Mouse (Mus musculus) lung, postnatal 14 days (tissue): ENCODE measurements around the gene Fli1.

Experiments
- DNase-seq: peaks from one replicate; pipeline ENCODE4 v3.0.0; 2021

The Fli1 gene

DNA sequence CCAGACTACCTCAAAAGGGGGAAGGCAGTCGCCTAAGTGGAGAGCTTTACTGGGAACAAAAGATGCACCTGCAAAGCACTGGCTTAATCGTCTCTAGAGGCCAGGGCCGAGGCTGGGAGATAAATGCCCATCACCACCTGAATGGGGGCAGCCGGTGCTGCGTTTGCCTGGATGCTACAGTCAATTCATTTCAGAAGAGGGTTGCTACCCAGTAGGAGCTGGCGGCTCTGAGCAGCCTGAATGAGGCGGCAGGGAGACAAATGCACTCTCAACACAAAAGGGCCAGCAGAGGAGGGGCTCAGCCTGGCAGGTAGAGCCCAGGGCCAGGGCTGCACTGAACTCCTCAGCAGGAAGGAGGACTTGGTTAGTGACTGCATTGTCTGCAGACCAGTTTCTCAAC lies 92.5 kb downstream of the Fli1 start:
- no peak for DNase-seq

DNA sequence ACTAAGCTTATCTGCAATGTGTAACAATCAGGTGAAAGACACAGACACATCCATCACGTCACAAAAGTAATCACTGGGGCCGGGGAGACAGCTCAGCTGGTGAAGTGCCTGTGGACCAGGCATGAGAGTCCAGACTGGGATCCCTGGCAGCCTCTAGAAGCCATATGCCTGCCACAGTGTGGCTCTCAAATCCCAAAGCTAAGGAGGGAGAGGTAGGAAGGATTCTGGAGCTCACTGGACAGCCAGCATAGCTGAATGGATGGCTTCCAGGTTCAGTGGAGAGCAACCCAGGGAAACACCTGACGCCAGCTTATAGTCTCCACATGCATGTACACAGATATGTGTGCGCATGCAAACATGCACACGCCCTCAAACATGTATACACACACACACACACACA lies 93.9 kb downstream of the Fli1 start:
- DNase-seq = no peak

DNA sequence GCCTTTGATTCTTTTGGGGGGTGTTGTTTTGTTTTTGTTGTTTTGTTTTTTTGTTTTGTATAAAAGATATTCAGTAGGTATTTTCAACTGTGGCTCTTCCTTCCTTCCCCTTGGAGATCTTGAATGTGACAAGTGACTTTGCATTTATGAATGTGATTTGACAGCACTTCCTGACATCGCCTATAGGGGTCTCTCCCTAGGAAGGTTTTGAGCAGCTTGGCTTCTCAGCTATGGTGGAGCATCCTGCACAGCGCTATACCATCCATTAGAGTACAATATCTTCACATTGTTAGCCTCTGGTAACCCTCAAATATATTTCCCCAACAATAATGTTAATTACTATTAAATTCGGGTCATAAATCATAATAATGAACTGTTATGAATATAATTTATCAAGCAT lies 96.9 kb downstream of the Fli1 start:
- DNase-seq = peak; percentile 50

DNA sequence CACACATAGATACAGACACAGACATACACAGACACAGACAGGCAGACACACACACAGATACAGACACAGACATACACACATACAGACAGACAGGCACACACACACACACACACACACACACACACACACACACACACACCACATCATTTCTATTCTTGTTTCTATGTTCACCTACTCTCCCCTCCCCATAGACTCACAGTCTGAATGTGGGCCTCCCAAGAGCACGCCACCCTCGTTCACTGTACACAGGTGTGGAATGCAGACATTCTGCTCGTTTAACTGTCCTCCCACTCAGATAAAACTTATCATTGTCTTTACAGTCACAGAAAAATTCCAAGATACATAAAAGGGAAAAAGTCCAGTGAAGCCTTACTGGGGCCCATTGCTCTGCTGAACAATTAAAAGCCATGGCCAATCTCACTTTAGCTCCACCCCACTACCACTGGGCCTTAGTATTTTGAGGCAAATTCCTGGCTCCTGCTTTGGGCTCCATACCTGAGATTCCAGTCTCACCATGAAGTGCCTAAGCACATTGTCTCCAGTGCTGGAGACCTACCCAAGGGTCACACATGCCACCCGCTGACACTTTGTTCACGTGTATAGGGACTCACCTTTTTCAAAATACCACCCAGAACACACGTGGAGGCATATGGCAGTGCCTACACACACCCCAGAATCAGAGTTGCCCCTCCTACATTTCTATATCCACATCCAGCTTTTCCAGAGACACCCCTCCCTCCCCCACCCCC lies 98.0 kb downstream of the Fli1 start:
- DNase-seq = no peak

DNA sequence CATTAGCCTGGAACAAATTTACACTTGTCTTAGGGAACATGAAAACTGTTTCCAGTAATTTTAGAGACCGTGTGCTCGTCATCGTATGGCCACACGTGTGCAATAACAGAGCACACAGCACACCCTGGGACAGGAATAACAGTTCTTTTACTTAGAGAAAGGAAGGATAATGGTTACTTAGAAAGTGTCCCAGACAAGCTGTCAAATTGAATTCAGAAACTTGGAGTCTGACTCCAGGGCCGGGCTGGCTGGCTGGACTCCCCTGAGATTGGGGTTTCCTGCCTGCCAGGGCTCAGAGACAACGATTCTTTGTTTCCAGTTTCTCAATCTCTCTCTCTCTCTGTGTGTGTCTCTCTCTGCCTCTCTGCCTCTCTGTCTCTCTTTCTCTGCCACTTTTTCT lies 98.8 kb downstream of the Fli1 start:
- DNase-seq = no peak

DNA sequence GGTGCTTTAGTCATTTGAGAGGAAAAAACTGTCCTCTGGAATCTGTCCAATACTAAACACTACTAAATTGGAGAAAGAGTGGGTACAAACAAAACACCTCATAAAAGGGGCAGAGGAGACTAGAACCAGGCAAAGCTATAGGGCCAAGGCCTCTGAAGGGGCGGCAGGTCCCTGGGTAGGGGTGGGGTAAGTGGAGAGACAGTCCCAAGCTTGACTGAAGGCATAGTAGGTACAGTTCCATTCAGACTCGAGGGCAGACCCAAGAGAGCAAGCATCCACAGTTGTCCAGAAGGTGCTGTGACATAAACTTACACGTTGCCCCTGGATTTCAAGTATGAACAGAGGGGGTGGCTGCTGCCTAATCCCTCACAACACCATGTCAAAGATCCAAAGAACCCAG lies 99.5 kb downstream of the Fli1 start:
- DNase-seq = no peak

DNA sequence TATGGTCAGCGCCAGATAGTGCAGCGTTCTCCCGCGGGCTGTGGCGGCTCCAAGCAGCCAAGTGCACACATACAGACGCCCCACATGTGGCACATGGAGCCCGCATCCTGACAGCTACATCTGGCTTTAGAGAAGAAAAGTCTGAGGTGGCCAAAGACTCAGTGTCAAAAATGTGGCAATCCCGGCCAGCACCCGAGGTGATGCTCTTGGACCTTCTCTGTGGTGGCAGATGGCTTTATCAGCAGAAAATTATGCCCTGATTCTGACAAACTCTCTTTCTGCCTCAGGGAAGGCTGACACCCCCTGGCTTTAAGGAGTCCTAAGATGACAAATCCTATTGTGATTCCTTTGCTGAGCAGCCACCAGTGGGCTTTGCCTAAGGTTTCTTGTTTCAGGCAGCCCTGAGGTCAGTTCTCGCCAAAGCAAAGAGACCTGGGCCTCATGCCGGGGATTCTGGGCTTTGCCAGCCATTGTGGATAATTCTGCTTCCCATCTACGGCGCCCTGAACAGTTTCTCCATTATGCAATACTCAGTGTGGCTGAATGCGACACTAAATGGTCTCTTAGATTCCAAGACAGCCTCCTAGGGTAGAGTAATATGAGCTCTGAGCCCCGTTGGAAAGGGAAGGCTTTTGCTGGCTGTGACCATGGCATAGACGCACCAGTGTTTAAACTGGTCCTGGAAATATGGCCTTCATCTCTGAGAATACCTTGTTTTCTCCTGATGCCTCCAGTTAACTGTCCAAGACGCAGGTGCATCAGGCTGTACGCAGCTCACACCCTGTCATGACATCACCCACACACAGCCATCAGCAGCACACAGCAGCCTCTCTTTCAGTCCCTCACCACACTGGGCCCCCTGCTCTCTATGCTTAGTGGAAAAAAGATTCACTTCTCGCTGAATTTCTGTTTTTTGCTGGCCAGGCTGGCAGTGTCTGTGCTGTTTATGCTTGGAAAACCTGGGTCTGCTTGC lies 108.1 kb downstream of the Fli1 start:
- peak; percentile 13 for DNase-seq

DNA sequence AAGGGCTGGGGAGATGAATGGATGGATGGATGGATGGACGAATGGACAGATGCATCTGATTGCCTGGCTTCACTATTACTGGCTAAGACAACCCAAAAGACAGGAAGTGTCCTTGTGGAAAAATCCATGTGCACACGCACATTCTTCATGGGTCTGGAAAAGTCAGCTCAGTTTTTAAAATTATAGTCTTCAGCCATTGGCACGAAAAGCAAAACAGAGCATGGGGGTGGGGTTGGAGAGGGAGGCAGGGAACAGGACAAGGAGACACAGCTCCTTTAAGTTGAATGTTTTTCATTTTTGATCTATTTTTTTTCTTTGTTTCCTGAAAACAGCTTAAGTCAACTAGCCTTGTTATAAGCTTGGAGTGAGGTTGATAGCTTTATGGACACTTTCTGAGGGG lies 111.6 kb downstream of the Fli1 start:
- DNase-seq = no peak

DNA sequence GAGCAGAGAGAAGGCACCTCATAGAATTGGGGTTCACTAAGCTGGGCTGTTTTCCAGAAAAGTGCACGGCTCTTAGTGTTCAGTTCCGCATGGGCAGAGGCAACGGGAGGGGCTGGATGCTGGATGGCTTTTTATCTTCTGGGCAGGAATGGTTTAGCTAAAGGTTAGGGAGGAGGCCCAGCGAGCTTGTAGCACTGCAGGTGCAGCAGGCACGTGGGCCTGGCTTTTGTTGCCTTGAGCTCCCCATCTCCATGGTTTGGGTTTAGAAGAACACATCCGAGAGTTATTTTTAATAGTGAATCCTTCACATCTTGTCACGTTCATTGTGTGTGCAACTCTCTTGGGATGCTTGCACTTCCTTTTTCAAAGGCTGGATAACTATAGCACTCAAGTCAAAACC lies 117.3 kb downstream of the Fli1 start:
- no peak for DNase-seq

DNA sequence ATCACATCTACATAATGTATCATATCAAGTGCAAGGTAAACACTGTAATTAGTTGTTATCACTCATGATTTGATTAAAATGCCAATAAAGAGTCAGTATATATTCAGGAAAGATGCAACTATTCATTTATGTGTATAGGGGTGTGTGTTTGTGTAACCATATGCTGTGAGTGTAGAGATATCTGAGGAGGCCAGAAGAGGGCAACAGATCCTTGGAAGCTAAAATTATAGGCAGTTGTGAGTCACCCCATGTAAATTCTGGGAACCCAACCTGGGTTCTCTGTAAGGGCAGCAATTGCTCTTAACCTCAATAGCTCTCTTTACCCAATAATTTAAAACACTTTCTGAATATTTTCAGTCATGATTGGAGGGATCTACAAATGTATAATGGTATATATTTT lies 122.0 kb downstream of the Fli1 start:
- no peak for DNase-seq

DNA sequence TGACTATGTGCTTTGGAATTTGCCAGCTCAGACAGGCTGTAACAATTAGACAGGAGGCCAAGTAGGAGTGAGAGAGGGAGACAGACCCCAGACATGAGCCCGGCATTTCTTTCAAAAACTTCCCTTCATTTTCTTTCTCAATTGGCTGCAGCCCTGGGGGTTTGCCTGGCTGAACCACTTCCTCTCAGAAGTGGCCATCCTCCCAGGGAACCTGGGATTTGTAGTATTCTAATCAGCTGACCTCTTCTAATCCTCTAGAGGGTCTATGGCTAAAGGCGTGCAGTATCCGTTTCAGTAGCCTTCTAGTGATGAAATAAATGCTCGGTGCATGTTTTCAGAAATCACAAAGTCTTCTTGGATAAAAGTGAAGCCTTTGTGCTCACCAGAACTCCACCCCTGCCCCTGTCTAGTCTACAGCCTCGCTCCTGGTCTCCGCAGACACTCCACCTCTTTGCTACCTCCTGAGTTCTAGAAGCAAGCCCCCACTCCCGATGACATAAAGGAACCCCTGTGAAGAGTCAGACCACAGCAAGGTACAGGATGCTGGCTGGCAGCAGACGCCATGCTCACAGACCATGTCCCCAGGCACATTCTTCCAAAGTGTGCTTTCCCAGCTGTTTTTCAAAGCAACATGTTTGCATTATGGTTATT lies 125.1 kb downstream of the Fli1 start:
- no peak for DNase-seq

DNA sequence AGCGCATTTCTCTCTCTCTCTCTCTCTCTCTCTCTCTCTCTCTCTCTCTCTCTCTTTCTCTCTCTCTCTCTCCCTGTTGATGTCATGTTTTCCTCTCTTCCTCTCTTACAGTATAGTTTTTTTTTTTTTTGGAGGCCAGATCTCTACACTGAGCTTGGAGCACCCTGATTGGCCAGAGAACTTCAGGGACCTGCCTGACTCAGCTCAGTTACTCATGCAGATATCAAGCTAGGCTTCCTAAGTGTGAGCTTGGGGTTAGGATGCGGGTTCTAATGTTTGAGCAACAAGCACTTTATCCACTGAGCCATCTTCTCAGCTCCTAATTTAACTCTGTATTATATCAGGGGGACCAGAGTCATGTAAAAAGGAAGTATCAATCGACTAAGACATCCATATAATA lies 126.7 kb downstream of the Fli1 start:
- DNase-seq = no peak

DNA sequence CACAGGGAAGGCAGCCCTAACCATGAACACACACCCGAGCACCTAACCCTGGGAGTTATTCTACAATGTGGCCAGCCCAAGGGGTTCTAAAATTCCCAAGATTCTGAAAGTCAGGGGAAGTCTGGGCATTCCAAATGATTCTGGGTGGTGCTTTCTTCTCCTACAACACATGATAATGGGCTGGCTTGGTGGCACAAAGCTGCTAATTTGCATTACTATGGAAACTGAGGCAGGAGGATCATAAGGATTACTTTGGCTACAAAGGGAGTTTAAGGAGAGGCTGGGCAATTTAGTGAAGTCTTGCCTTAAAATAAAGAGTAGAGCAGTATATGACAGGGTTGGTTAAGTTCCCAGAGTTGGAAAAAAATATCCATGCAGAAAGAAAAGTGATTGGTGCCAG lies 127.7 kb downstream of the Fli1 start:
- DNase-seq = no peak

DNA sequence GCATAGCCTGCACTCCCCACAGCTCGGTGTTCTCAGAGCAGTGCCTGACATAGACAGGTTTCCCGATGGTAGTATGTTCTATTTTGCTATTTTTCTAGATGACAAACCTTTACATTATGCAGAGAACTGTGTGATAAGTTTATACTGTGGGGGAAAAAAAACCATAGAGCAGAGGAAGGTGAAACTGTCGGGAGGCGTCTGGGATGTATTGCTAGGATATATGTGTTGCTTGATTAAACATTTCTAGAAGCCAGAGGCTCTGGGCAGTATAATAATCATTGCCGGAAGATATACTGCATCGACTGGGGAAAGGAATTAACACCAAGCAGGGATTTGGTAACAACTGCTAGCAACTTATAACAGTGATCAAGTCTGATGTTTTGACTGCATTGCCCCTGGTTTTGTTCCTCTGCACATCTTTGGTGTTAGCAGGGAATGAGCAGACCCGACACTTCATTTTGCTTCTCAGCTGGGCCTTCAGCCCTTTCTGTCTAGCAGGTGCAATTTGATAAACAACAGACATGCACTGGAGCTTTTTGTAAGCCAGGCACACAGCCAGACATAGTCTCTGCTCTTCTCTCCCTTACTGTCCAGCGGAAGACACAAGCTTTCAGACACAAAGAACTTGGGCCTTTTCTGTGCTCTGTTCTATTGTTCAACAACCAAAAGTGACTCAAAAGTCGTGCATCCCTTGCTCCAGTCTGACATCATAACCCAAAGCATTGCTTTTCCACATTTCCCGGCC lies 129.7 kb downstream of the Fli1 start:
- no peak for DNase-seq

DNA sequence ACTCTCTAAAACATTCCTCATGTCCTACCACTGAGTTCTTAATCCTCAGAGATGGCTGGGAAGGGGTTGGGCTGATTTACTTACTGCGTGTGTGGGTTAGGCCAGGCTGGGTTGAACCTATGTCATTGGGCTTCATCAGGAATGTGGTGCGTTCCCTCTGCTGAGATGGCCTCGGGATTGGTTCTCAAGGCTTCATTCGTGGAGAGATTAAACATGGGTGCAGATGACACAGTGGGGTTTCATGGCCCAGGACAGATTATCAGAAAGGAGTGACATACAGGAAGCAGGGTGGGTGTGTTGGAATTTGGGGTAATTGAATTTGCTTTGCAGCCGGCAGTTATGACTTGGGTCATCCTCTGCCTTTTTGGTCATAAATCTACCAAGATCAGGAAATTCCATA lies 131.2 kb downstream of the Fli1 start:
- no peak for DNase-seq

DNA sequence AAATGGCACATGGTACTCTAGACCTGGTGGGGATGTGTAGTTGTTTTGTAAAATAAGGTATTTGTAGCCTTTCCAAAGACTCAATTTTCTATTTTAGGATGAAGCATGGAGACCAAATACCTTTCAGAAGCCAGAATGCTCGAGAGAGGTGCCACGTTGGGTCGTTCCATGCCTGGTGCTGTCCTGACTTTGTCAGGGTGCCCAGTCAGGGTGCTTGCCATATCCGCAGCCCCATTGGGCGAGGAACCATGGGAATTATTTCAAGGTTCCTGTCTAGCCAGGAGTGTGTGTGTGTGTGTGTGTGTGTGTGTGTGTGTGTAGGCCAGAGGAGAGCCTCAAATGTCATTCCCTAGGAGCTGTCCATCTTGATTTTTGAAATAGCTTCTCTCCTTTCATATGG lies 132.0 kb downstream of the Fli1 start:
- DNase-seq = no peak

DNA sequence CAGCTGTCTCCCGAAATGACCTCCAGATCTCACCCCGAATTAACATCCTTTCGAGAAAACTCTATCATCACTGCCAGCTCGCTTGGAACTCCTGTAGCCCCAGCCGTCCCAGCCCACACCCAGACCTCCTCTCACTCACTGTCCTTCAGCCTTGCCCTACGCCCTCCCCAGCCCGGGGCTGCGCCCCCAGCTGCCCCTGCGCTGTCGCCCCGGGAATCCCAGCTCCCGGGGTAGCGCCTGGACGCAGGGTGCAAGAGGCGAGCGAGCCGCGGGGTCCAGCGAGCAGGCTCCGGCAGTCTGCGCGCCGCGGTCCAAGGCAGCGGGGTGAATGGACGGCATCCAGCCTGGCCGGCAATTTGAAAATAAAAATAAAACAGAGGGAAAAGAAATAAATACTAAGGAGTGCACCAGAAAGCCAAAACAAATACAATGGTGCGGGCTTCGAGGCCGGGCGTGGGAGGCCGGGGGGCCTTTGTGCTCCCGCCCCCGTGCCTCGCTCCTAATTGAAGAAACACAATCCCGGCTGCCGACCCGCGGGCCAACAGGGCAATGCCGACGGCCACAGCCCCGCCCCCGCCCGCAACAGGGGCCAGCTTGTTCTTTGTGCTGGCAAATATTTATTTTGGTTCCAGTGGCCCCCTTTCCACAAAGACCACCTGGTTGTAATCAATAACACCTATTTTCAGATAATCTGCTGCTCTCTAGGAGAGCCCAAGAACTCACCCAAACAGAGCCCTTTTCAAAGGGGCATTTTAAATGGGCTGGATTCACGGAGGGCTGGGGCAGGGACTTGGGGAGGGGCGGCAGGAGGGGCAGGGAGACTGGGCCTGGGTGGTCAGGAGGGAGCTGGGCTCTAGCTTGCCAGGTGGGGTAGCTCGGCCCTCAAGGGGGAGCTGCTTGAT lies 133.3 kb downstream of the Fli1 start:
- peak; percentile 17 for DNase-seq

DNA sequence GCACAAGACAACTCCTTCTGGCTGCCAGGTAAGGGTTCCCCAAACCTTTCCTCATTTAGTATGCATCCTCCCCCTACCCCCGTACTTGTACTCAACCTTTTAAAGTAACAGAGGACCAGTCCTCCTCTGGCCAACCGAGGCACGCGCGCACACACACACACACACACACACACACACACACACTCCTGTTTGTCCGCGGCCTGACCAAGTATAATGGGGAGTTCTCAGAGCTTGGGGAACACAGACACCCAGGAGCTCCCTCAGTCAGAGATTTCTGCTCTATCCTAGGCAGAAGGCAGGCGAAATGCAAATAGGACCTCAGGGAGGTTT lies 134.0 kb downstream of the Fli1 start:
- DNase-seq = no peak

DNA sequence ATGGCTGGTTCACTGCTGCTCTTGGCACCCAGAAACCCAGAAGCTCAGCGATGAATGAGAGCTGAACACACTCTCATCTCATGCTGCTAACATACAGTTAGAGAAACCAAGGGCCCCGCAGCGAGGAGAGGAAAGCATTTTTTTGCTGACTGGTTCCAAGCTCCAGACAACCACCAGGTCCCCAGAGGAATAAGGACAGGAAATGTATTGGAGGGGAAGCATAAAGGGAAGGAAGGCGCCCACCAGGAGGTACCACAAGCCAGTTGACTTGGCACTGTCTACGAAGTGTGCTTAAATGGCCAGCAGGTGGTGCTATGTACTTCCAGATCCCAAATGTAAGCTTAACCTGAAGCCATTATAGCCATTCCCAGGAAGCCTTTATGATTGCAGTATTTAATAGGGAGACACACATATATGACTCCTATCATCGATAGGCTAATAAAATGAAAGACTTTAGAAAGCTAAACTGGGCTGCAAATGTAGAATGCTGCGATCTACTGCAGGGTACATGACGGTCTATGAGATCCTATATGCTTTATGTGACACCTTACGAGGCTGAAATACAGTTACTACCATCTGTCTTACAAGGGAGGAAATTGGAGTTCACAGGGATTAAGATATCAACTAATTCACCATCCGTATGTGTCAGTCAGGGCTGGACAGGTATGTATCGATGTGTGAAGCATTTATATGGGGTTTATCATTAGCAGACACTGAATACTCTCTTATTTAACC lies 137.3 kb downstream of the Fli1 start:
- DNase-seq = peak; percentile 77

DNA sequence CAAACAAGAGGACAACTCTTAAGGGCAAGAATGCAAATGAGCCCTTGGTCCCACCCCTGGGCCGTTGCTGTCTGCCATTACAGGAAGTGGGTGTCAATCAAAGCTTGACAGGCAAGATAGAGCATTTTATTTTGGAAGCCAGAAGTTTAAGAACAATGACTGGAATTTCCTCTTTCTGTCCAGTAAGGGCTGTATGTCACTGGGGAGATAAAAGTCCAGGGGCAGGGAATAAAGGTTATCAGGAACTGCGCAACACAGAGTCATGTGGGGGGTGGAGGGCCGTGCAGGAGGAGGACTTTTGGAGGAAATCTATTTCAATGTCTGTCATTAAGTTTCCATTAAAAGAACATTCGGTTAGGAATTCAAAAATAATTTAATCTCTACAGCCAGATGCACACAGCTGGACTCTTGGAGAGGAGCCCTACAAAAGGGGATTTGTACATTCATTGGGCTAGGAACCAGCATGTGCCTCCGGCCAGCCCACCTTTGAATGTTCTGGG lies 141.9 kb downstream of the Fli1 start:
- DNase-seq = peak; percentile 65

DNA sequence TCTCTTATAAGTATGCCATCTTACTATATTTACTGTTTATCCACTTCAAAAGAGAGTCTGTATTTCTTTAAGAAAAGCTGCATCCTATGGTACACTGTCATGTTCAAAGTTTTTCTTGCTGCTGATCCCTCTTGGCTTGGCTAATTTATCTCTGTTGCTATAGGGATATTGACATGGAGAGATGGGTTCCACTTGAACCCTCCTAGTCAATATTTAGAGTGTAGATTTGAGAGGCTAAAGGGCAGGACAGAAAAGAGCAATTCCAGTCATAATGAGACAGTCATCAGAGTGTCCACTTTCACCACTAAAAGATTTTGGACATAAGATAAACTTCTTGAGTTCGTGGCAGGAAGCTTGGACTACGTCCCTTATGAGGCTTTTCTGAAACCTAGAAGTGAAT lies 142.4 kb downstream of the Fli1 start:
- no peak for DNase-seq
